Mouse (Mus musculus) liver (tissue): ENCODE data around the gene Junb.

ENCODE experiments used
- DNase-seq: peaks from one replicate; pipeline ENCODE4 v3.0.0-alpha.2; 2020; ENCODE audit warnings: mixed read lengths

Gene Junb

GRCm38 (mm10) chr8:84970135-84970790 lies 8.3 kb downstream of the Junb start:
- DNase-seq: peak; percentile 39

GRCm38 (mm10) chr8:84969241-84970134 lies 9.0 kb downstream of the Junb start, which contains the start of the genes Gm49661, Prdx2 and Rnaseh2a:
Gm49661 (minus strand) TSS chr8:84969433.
Prdx2 (plus strand) TSS chr8:84969587.
Rnaseh2a (minus strand) TSS chr8:84969767.
- peak; percentile 95 for DNase-seq

- peak; percentile 39 for DNase-seq
Observed at GRCm38 (mm10) chr8:84968650-84969049, 9.9 kb downstream of the Junb start.

GRCm38 (mm10) chr8:84967532-84968304 lies 10.8 kb downstream of the Junb start:
- DNase-seq: peak; percentile 47

- DNase-seq: peak; percentile 65
Observed at GRCm38 (mm10) chr8:84966603-84967002, 11.9 kb downstream of the Junb start.

GRCm38 (mm10) chr8:84965731-84966291 lies 12.7 kb downstream of the Junb start:
- peak; percentile 98 for DNase-seq

- no peak for DNase-seq
Observed at GRCm38 (mm10) chr8:84963952-84964351, 14.6 kb downstream of the Junb start.

- DNase-seq: no peak
Observed at GRCm38 (mm10) chr8:84959811-84960210, 18.7 kb downstream of the Junb start.

- peak; percentile 80 for DNase-seq
Observed at GRCm38 (mm10) chr8:84956768-84957167, 21.8 kb downstream of the Junb start.

- DNase-seq: peak; percentile 67
Observed at GRCm38 (mm10) chr8:84952612-84953255, 25.8 kb downstream of the Junb start.

- no peak for DNase-seq
Observed at GRCm38 (mm10) chr8:84949753-84950152, 28.8 kb downstream of the Junb start.

- DNase-seq: no peak
Observed at GRCm38 (mm10) chr8:84947241-84947545, 31.3 kb downstream of the Junb start.

- DNase-seq: no peak
Observed at GRCm38 (mm10) chr8:84946528-84947240, 31.8 kb downstream of the Junb start, which contains the start of gene Rtbdn. Rtbdn (plus strand) TSS chr8:84946991.

GRCm38 (mm10) chr8:84945633-84946527 lies 32.6 kb downstream of the Junb start:
- no peak for DNase-seq

GRCm38 (mm10) chr8:84945235-84945632 lies 33.3 kb downstream of the Junb start:
- DNase-seq: no peak

- DNase-seq: peak; percentile 87
Observed at GRCm38 (mm10) chr8:84944478-84945160, 33.9 kb downstream of the Junb start.

GRCm38 (mm10) chr8:84943699-84944098 lies 34.8 kb downstream of the Junb start:
- DNase-seq: no peak

GRCm38 (mm10) chr8:84937620-84938485 lies 40.7 kb downstream of the Junb start:
- no peak for DNase-seq
